Mouse (Mus musculus) bone marrow macrophage, adult 2 months (primary cell): ENCODE results near the gene Ksr2.

Experiments
- CTCF ChIP-seq: IDR thresholded peaks from 2 replicates; pipeline ENCODE4 v1.5.1; 2012; ENCODE audit warnings: low read depth, mild to moderate bottlenecking, low read length, moderate library complexity
- POLR2A ChIP-seq: IDR thresholded peaks from 2 replicates; pipeline ENCODE4 v1.6.1; 2012; ENCODE audit warnings: mild to moderate bottlenecking, low read depth, low read length, borderline replicate concordance

GRCm38 (mm10) chr5:117364821-117365220, 49.0 kb upstream of the Ksr2 start:
- no peak for TF ChIP-seq CTCF
- no peak for TF ChIP-seq POLR2A
